Mouse (Mus musculus) ES-E14 (cell line): ENCODE measurements around the gene Pgrmc1.

ENCODE experiments used
- CHD2 ChIP-seq: IDR thresholded peaks from 2 replicates; pipeline ENCODE4 v1.6.1; 2014; ENCODE audit warnings: mild to moderate bottlenecking, low read depth, low read length, inconsistent platforms
- HCFC1 ChIP-seq: IDR thresholded peaks from 2 replicates; pipeline ENCODE4 v1.6.1; 2012; ENCODE audit warnings: low read length, inconsistent platforms, borderline replicate concordance; ENCODE audit not compliant: insufficient read depth
- MAFK ChIP-seq: IDR thresholded peaks from 2 replicates; pipeline ENCODE4 v1.6.1; 2014; ENCODE audit warnings: mild to moderate bottlenecking, low read depth, low read length, inconsistent platforms; ENCODE audit not compliant: insufficient read depth
- ZC3H11A ChIP-seq: IDR thresholded peaks from 2 replicates; pipeline ENCODE4 v1.6.1; 2012; ENCODE audit warnings: low read depth, mild to moderate bottlenecking, inconsistent platforms, low read length, borderline replicate concordance
- ZNF384 ChIP-seq: IDR thresholded peaks from 2 replicates; pipeline ENCODE4 v1.6.1; 2012; ENCODE audit warnings: low read depth, low read length, inconsistent platforms

DNA sequence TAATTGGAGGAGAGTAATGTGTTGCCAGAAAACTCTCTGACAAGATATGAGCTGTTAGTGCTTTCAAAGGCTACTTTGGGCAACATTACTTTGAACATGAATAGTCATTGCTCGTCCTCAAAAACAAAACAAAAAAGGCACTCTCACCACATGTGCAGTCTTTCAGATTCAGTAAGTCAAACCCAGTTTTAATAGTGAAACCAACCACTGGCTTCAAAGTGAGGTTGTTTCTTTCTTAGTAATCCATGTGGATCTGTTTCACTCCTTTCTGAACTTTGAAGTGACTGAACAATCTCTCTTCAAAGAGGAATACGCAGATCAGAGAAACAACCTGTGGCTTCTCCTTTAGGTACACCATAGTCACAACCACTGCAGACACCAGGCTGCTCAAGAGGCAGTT lies 11.1 kb downstream of the Pgrmc1 start:
- TF ChIP-seq ZC3H11A (no peak), ZNF384 (no peak), MAFK (no peak), CHD2 (no peak), HCFC1 (no peak)
